Mouse (Mus musculus): ENCODE results near the gene Cpsf7.

Cpsf7 gene

DNA sequence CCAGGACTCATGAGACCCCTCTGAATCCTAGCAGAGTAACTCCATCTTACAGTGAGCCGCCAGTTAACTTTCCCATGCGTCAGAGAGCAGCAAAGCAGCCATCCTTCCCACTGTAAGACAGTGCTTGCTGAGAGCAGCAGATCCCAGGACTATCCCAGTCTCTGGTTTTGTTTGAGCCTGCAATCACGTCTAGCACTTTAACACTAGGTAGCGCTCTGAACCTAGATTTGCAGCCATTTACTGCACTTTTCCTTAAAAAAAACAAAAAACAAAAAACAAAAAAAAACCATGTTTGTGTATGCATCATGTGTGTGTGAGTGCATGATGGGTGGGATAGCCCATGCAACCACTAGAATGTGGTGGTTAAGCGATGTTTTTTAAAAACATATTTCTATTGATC is 35.0 kb downstream of the Cpsf7 start:
- DNase-seq (ENCODE audit: low spot score): peak; percentile 89

DNA sequence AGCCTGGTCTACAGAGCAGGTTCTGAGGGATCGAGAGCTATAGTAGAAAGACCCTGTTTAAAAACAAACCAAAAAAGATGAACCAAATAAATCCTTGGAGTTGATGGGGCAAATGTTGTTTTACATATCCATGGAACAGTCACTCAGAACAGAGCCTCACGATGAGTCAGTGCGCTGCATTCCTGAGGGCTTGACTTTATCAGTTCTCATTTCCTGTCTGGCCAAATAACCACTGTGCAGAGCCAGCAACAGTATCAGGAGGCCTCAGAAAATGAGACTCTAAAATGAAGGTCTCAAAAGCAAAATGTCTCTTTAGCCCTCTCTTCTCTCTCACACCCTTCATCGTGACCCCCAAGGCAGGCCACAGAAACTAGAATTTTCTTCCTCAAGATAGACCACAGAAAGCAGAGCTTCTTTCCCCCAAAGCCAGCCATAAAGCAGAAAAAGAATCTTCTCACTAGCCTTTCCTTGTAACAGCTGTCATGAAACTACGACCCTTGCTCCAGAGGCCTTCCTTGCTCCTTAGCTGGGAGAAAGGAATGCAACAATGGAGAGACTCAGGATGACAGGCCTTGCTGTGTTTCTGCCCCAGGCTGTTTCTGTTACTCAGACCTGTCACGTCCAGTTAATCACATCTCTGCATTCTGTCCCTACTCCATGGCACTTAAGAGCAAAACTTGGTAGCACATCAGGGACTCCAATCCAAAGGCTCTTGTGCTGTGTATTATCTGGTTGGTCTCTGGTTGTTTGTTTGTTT is 36.7 kb downstream of the Cpsf7 start:
- peak; percentile 78 for DNase-seq (ENCODE audit: low spot score)

DNA sequence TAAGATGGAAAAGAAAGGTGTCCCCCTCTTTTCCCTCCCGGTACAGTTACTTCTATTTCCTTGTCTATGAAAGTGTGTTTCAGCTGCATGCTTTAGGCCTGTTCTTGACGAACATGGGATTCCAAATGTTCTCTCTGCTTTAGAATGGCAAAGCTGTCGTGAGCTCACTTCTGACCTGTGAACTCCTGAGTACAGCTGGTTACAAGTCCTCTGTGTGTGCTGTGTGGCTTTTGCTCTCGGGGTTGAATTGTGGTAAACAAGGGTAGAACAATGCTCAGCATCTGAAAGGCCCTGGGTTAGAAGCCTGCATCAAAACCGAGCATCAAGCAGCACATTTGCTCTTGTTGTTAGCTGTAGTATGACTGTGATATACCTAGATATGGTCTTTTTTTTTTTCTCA is 37.3 kb downstream of the Cpsf7 start:
- peak; percentile 54 for DNase-seq (ENCODE audit: low spot score)

DNA sequence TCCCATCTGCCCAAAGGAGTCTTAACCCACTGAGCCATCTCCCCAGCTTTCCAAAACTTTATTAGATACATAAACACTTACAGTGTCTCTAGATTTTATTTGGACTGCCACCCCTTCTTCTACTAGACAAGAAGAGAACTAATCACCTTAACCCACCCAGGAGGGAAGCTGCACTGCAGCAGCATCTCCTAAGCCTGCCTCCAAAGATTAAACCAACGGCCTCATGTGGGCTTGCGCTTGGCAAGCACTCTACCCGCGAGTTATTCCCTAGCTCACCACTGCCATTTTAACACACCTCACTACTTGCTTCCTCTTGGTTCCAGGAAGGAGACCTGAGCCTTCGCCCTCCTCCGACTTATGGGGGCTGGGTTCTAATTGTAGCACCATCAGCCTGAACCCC is 39.2 kb downstream of the Cpsf7 start:
- DNase-seq (ENCODE audit: low spot score): no peak

DNA sequence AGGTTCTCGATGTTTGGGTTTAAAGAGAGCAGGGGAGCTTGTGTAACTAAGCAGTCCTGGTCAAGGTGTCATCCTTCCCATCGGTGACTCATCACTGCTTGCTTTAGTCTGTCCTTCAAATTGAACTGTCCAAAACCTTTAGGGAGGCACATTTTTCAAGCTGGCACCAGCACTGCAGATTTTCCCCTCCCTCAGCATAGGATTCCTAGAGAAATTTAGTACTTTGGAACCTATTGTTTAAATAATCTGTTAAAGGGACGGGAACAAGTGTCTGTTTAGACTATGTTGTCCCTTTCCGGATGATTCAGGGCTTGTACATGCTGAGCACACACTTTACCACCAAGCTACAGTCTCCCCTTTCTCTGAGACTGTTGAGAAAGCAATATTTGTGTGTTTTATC is 40.2 kb downstream of the Cpsf7 start:
- no peak for DNase-seq (ENCODE audit: low spot score)

DNA sequence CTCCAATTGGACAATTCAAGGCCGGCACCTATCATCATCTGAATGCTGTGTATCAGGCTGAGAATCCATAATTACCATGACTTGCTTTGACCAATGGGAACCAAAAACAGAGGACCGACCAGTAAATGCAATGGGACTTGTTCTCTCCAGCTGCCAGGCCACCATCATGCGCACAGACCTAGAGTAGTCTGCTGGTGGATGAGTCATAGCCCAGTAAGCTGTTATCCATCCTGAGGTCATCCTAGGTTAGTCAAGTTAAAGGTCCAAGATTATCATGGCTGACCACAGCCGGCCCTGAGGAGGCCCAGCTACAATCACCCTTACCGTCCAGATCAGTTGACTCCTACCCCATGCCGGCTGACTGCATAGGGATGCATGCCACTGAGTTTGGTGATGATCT is 44.6 kb downstream of the Cpsf7 start:
- DNase-seq (ENCODE audit: low spot score): peak; percentile 27

DNA sequence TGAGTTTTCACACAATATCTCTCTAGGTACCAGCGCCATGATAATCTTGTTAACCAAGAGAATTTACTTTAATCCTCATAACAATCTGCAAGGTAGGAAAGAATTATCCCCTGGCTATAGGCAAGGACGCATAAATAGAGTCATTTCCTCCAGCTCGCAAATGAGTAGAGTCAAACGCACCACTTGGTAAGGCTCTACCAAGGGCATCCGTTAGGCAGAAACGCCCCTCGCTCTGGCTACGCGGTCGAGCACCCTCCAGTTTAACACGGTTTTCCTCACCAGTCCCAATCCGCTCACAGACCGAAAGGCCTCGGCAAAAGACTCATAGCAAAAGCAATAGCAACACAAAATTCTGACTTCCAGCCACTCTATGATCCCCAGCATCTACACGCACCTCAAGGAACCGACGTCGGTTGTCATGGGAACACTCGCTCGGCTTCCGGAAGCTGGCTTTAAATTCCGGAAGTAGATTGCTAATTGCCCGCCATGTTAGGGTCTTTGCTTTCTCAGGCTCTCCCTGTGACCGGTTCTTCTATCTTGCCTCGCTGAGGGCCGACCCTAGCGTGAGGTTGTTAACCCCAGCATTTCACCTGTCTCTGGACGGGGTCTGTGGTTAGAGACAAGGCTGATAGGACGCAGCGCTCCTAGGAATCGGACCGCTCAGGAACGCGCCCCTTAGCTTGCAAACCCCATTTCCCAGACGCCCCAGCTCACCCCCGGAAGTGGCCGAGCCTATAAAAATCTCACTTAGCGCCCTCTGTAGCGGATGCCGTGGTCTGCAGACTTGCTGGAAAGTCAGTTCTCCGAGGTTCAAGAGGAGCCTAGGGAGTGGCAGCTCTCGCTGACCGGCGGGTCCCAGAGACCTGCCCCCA is 51.9 kb downstream of the Cpsf7 start, which contains the start of the genes Cyb561a3 and Tmem138:
Gene Cyb561a3, plus strand, starts transcription at position 483 of the 872 bp plus-strand sequence.
Gene Tmem138, minus strand, starts transcription at position 673 of the 872 bp plus-strand sequence.
- DNase-seq (ENCODE audit: low spot score): peak; percentile 98

DNA sequence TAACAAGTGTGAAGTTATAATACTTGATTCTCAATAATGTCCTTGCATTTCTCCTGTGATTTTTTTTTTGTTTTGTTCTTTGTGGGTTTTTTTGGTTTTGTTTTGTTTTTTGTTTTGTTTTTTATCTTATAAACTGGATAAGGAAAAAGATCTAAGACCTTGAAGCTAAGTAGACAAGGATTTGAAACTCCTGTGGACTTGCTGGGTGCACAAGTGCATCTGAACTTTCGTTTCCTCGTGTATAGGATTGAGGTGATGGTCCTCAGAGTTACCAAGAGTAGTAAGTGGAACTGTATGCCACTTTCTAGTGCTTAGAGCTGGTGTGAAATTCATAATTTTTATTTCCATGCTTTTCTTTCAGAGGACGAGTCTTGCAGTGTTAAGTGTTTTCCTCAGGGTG is 55.0 kb downstream of the Cpsf7 start:
- DNase-seq (ENCODE audit: low spot score): no peak

DNA sequence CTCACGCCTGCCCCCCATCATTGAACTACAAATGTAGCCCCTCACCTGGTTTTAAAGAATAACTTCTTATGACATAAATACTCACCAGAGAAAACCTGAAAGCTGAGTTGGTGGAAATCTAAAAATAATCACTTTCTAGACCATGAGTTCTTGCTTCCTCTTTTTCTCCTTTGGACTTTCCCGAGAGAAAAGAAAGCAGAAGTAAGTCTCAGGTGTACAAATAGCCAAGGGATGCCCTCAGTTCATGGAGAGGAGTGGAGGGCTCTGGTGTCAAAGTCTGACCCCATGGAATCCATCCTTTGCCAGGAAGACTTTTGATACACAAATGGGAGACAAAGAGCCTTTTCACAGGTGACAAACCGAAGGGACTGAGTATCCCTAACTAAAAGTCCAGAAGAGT is 55.7 kb downstream of the Cpsf7 start:
- no peak for DNase-seq (ENCODE audit: low spot score)

DNA sequence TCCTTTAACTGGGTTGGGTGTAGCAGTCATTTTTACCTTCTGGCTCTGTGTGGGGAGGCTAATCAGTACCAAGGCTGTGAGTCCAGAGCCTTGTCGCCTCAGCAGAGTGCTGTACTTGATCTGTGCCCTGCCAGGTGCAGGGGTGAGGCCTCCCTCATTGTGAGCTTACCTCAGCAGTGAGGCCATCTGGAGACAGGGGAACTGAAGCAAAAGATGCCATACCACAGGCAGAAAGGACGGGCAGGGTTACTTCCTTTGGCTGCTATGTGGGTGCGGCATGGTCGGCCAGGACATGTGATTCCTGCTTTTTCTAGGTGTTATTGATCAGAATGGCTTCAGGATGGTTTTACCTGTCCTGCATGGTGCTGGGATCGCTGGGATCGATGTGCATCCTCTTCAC is 56.9 kb downstream of the Cpsf7 start:
- no peak for DNase-seq (ENCODE audit: low spot score)

DNA sequence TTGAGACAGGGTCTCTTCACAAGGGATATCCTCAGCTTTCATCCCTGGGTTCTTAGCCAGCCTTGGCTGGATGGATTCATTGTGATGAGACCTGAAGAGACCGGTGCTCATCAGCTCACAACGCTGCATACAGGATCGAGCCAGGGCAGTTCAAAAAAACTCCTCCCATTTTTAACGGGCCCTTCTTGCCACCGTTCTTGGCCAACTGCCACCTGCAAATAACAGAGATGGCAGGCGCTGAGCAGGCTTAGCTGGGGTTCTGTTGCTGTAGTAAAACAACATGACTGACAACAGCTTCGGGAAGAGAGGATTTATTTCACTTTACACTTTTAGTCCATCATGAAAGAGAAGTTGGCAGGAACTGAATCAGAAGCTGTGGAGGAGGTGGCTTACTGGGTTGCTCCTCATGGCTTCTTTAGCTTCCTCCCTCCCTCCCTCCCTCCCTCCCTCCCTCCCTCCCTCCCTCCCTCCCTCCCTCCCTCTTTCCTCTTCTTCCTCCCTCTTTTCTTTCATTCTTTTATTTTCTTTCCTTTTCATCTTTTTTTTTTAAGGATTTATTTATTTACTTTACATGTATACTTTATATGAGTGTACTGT is 58.6 kb downstream of the Cpsf7 start:
- no peak for DNase-seq (ENCODE audit: low spot score)

DNA sequence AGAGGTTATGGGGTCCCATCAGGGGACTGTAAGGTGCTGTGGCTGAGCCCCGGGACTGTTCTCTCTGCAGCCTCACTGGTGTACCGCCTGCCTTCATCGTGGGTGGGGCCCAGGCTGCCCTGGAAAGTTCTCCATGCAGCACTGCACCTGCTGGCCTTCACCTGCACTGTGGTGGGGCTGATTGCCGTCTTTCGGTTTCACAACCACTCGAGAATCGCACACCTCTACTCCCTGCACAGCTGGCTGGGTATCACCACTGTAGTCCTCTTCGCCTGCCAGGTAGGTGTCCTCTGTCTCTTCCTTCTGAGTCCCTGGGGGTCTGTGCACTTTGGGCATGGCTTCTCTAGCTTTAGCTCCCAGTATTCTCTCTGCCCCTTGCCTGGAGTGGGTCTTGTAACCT is 60.0 kb downstream of the Cpsf7 start:
- DNase-seq (ENCODE audit: low spot score): no peak

DNA sequence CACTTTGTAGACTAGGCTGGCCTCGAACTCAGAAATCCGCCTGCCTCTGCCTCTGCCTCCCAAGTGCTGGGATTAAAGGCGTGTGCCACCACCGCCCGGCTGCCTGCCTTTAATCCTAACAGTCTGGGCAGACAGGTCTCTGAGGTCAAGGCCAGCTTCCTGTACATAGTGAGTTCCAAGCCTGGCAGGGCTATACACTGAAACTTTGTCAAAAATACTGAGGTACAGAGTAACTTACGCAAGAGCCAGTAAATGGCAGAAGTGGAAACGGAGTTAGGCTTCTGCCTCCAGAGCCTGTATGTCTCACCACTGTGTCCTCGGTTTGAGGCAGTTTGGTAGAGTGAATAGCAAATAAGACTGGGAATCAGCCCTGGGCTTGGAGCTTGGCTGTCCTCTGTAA is 62.2 kb downstream of the Cpsf7 start:
- DNase-seq (ENCODE audit: low spot score): no peak

DNA sequence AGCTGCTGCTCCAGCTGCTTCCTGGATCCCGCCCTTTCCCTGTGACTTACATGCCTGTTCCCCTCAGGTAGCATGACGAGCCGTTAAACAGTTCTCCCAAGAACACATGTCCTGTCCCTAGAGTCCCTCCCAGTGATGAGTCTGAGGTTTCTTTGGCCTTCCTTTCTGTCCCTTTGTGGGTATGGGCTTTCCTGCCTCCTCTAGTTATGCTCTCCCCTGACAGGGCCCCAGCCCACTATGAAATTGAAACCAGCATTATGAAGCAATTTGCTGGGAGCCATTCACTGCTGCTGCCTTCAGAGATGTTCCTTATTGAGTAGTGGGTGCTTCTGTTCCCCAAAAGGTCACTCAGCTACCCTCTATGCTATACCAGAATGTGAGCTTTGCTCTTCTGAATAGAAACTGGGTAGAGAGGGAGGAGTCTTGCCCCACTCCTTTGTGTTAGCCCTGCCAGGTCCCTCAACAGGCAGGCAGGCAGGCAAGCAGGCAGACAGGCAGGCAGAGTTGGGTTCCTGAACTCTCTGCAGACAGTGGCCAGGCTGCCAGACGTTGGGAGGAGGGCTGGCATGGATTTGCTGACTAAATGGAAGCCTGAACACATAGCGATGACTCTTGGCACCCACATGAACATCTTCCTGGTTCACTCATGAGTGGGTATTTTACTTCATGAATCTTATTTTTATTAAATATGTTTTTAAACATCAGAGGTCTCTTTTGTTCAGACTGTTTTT is 64.2 kb downstream of the Cpsf7 start:
- peak; percentile 51 for DNase-seq (ENCODE audit: low spot score)

DNA sequence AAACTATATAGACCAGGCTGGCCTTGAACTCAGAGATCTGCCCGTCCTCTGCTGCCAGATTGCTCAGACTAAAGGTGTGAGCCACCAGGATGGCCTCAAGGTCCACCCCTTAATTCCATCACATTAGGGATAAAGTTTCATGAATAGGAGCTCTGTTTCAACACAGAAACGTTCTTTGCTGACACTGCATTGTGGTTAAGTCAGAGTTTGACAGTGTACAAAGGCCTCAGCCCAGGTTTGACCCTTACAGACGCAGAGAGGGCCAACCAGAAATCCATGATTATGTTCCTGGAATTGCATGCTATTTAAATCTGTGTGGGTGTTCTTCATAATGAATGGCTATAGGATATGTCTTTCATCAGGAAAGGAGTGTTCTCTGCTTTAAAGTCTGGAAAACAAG is 65.2 kb downstream of the Cpsf7 start:
- no peak for DNase-seq (ENCODE audit: low spot score)

DNA sequence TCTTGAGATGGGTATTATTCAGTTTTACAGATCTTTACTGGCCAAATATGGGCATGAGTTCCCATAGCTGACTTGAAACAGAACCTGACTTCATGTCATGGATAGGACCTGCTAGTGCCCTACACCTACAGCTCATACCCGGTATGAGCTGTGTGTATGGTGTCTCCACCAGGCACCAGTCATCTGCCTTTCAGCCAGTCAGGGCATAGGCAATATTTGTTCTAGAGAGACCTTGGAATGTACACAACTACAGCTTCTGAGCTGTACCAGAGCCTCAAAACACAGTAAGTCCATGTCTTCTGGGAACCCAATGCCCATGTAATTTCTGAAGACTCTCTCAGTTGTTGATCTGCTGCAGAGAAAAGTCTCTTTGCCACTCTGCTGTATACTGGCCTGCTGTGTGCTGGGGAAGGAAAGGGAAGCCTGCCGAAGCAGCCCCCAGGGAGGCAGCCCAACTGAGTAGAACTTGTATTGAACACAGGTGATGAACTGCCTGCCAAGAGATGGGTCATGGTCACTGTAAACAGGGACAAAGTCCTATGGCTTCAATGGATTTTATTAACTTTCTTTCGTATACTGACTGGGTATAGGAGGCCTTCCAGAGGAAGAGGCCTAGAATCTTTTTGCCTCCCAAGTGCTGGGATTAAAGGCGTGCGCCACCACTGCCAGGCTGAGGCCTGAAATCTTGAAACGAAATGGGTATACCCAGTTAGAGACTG is 66.8 kb downstream of the Cpsf7 start:
- no peak for DNase-seq (ENCODE audit: low spot score)
